Mouse (Mus musculus) cerebellum, adult 2 months (tissue): Measurements from ENCODE around the gene Lingo3.

ENCODE experiments used
- CTCF ChIP-seq: fragments of 200-500 bp; IDR thresholded peaks from 2 replicates; pipeline ENCODE4 v1.5.1; 2011; ENCODE audit warnings: low read depth, mild to moderate bottlenecking, control low read depth, low read length, moderate library complexity, borderline replicate concordance; ENCODE audit not compliant: insufficient read depth
- POLR2A ChIP-seq: fragments of 200-500 bp; IDR thresholded peaks from 2 replicates; pipeline ENCODE4 v1.6.1; 2011; ENCODE audit warnings: low read length, control low read depth, borderline replicate concordance; ENCODE audit not compliant: insufficient read depth

- TF ChIP-seq CTCF = no peak
- TF ChIP-seq POLR2A = no peak
Measured at GRCm38 (mm10) chr10:80796307-80796848, 47.5 kb downstream of the Lingo3 start.
